Mouse (Mus musculus) pancreas, adult 10 weeks (tissue): Measurements from ENCODE around the gene Dgkb. TPM values are rescaled to one million over a fixed set of nuclear protein-coding genes. Genes with fewer than 3 reads are reported as not detected.

Source experiments
- polyA plus RNA-seq: library from polyadenylated mRNA; stranded (reverse); fragments of 350-450 nt; fragmentation: Illumina TruSeq; extraction: RNeasy Lipid Tissue Mini Kit (QIAGEN cat#74804); gene quantifications from one replicate; pipeline ENCODE4 v1.2.3, GENCODE M21; 2015; ENCODE audit warnings: low read depth, low replicate concordance; ENCODE audit not compliant: insufficient read depth

The Dgkb gene
- polyA plus RNA-seq: 0.72 TPM

GRCm38 (mm10) chr12:37817426-37817825, at the start of gene Dgkb:
Gene Dgkb, plus strand, starts transcription at chr12:37817726.

